Mouse (Mus musculus) spleen, adult 2 months (tissue): ENCODE results near the gene Lst1.

Source experiments
- CTCF ChIP-seq: fragments of 200-500 bp; IDR thresholded peaks from 2 replicates; pipeline ENCODE4 v1.5.1; 2011; ENCODE audit warnings: mild to moderate bottlenecking, inconsistent platforms; ENCODE audit not compliant: insufficient read depth, insufficient read length, insufficient replicate concordance; ENCODE audit errors: extremely low read depth
- POLR2A ChIP-seq: fragments of 200-500 bp; IDR thresholded peaks from 2 replicates; pipeline ENCODE4 v1.6.1; 2011; ENCODE audit warnings: low read depth, low read length, inconsistent platforms

DNA sequence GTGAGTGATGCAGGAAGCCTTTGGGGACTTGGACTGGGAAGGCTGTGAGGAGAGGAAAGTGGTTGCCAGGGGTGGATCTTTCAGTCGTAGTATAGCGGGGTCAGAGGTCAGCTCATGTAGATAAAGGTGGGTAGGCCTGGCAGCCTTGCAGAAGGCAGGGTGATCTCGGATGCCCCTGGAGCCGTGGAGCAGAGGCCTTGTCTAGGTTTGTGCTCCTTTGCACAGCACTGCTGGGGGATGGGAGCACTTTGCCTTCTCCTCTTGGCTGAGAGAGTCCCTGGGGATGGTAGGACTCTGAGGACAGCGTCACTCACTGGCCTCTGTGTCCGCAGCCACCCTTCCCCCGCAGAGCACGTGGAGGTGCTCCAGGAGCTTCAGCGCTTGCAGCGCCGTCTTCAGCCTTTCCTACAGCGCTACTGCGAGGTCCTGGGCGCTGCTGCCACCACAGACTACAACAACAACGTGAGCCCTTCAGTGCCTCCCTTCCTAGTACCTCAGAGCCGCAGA is 47.7 kb downstream of the Lst1 start:
- TF ChIP-seq CTCF (no peak), POLR2A (no peak)
